Mouse (Mus musculus): ENCODE results near the gene Kri1. TPM values are rescaled to one million over a fixed set of nuclear protein-coding genes. Genes with fewer than 3 reads are reported as not detected.
A peak's percentile ranks its signal among the peaks of the same experiment; 100 is the strongest.
"Not testable (repeated sequence)": the region's sequence is repeated elsewhere in the genome, so short reads cannot be mapped to it uniquely, and the experiment has no call there.

The Kri1 gene
- polyA plus RNA-seq, 1 experiment from 2014 or later: 16.3 TPM

GRCm38 (mm10) chr9:21274336-21274735 lies 13.4 kb downstream of the Kri1 start:
- 97% methylated on average over 3 of the region's 3 CpGs for WGBS
- H3K27ac ChIP-seq (ENCODE audit: low read depth, low read length): no peak overlapping the region
- ATAC-seq (replicated peaks; ENCODE audit: low FRiP score) (no peak), DNase-seq (ENCODE audit: low spot score) (no peak)
- peaks cover 47% of the 10 kb centered on the region for H3K36me3 ChIP-seq (ENCODE audit: control insufficient read depth, insufficient read depth, low read length)
- H3K4me3 ChIP-seq (ENCODE audit: low read depth, low read length): no peak overlapping the region
- no peaks in the 10 kb centered on the region for H3K27me3 ChIP-seq (ENCODE audit: control insufficient read depth, insufficient read depth, low read length)
- H3K9ac ChIP-seq (ENCODE audit: low read length): no peak overlapping the region
- H3K9me3 ChIP-seq (ENCODE audit: control insufficient read depth, low read length): no peaks in the 10 kb centered on the region
- no peaks in the 10 kb centered on the region for H3K4me1 ChIP-seq (replicated peaks; ENCODE audit: control insufficient read depth, insufficient read depth, low read length)
- H3K4me2 ChIP-seq (ENCODE audit: low read depth, low read length, severe bottlenecking): no peak overlapping the region

- Histone ChIP-seq H3K9me3 (ENCODE audit: control insufficient read depth, low read length) (no peaks in the 10 kb centered on the region), H3K4me1 (replicated peaks; ENCODE audit: control insufficient read depth, insufficient read depth, low read length) (no peaks in the 10 kb centered on the region), H3K4me3 (ENCODE audit: low read depth, low read length) (no peak overlapping the region), H3K9ac (ENCODE audit: low read length) (no peak overlapping the region), H3K4me2 (ENCODE audit: low read depth, low read length, severe bottlenecking) (no peak overlapping the region), H3K27me3 (ENCODE audit: control insufficient read depth, insufficient read depth, low read length) (no peaks in the 10 kb centered on the region), H3K36me3 (ENCODE audit: control insufficient read depth, insufficient read depth, low read length) (peaks cover 48% of the 10 kb centered on the region), H3K27ac (ENCODE audit: low read depth, low read length) (no peak overlapping the region)
- WGBS: 85% methylated on average over 7 of the region's 7 CpGs
- no peak for ATAC-seq (replicated peaks; ENCODE audit: low FRiP score)
- DNase-seq (ENCODE audit: low spot score): no peak
Observed at GRCm38 (mm10) chr9:21273520-21274228, 14.1 kb downstream of the Kri1 start.

GRCm38 (mm10) chr9:21273094-21273493 lies 14.7 kb downstream of the Kri1 start:
- no peak for ATAC-seq (replicated peaks; ENCODE audit: low FRiP score)
- H3K36me3 ChIP-seq (ENCODE audit: control insufficient read depth, insufficient read depth, low read length): peaks cover 49% of the 10 kb centered on the region
- WGBS: 87% methylated on average over 8 of the region's 8 CpGs

GRCm38 (mm10) chr9:21272391-21272790 lies 15.4 kb downstream of the Kri1 start:
- 92% methylated on average over 9 of the region's 9 CpGs for WGBS
- Histone ChIP-seq H3K27ac (ENCODE audit: low read depth, low read length) (no peak overlapping the region), H3K36me3 (ENCODE audit: control insufficient read depth, insufficient read depth, low read length) (peaks cover 49% of the 10 kb centered on the region)

More at GRCm38 (mm10) chr9:21273094-21273493, 14.7 kb downstream of the Kri1 start:
- Histone ChIP-seq H3K4me2 (ENCODE audit: low read depth, low read length, severe bottlenecking) (no peak overlapping the region), H3K9me3 (ENCODE audit: control insufficient read depth, low read length) (no peaks in the 10 kb centered on the region), H3K27me3 (ENCODE audit: control insufficient read depth, insufficient read depth, low read length) (no peaks in the 10 kb centered on the region), H3K27ac (ENCODE audit: low read depth, low read length) (no peak overlapping the region), H3K9ac (ENCODE audit: low read length) (no peak overlapping the region), H3K4me3 (ENCODE audit: low read depth, low read length) (no peak overlapping the region), H3K4me1 (replicated peaks; ENCODE audit: control insufficient read depth, insufficient read depth, low read length) (no peaks in the 10 kb centered on the region)
- no peak for DNase-seq (ENCODE audit: low spot score)

GRCm38 (mm10) chr9:21269590-21269989 lies 18.2 kb downstream of the Kri1 start:
- not testable (repeated sequence) for H3K9ac ChIP-seq (ENCODE audit: low read length); H3K4me3 ChIP-seq (ENCODE audit: low read depth, low read length); ATAC-seq (replicated peaks; ENCODE audit: low FRiP score); H3K27ac ChIP-seq (ENCODE audit: low read depth, low read length); H3K4me1 ChIP-seq (replicated peaks; ENCODE audit: control insufficient read depth, insufficient read depth, low read length); DNase-seq (ENCODE audit: low spot score); H3K27me3 ChIP-seq (ENCODE audit: control insufficient read depth, insufficient read depth, low read length); H3K4me2 ChIP-seq (ENCODE audit: low read depth, low read length, severe bottlenecking); H3K9me3 ChIP-seq (ENCODE audit: control insufficient read depth, low read length)
- H3K36me3 ChIP-seq (ENCODE audit: control insufficient read depth, insufficient read depth, low read length): peaks cover 34% of the 10 kb centered on the region
- 92% methylated on average over 5 of the region's 5 CpGs for WGBS

More at GRCm38 (mm10) chr9:21272391-21272790, 15.4 kb downstream of the Kri1 start:
- Histone ChIP-seq H3K4me3 (ENCODE audit: low read depth, low read length) (no peak overlapping the region), H3K4me2 (ENCODE audit: low read depth, low read length, severe bottlenecking) (no peak overlapping the region), H3K27me3 (ENCODE audit: control insufficient read depth, insufficient read depth, low read length) (no peaks in the 10 kb centered on the region), H3K9me3 (ENCODE audit: control insufficient read depth, low read length) (no peaks in the 10 kb centered on the region), H3K9ac (ENCODE audit: low read length) (no peak overlapping the region), H3K4me1 (replicated peaks; ENCODE audit: control insufficient read depth, insufficient read depth, low read length) (no peaks in the 10 kb centered on the region)
- no peak for DNase-seq (ENCODE audit: low spot score)
- no peak for ATAC-seq (replicated peaks; ENCODE audit: low FRiP score)

GRCm38 (mm10) chr9:21268305-21268704 lies 19.5 kb downstream of the Kri1 start:
- H3K4me3 ChIP-seq (ENCODE audit: low read depth, low read length): no peak overlapping the region
- DNase-seq (ENCODE audit: low spot score) (no peak), ATAC-seq (replicated peaks; ENCODE audit: low FRiP score) (no peak)
- H3K4me1 ChIP-seq (replicated peaks; ENCODE audit: control insufficient read depth, insufficient read depth, low read length): peaks cover 5% of the 10 kb centered on the region; the same call in 1 of the 2 replicates
- H3K27ac ChIP-seq (ENCODE audit: low read depth, low read length): no peak overlapping the region
- H3K4me2 ChIP-seq (ENCODE audit: low read depth, low read length, severe bottlenecking): no peak overlapping the region
- no peaks in the 10 kb centered on the region for H3K9me3 ChIP-seq (ENCODE audit: control insufficient read depth, low read length)
- no peak overlapping the region for H3K9ac ChIP-seq (ENCODE audit: low read length)
- 95% methylated on average over 16 of the region's 16 CpGs for WGBS
- peaks cover 24% of the 10 kb centered on the region; the same call in 1 of the 2 replicates for H3K36me3 ChIP-seq (ENCODE audit: control insufficient read depth, insufficient read depth, low read length)
- no peaks in the 10 kb centered on the region for H3K27me3 ChIP-seq (ENCODE audit: control insufficient read depth, insufficient read depth, low read length)

- Histone ChIP-seq H3K27ac (ENCODE audit: low read depth, low read length) (no peak overlapping the region), H3K4me1 (replicated peaks; ENCODE audit: control insufficient read depth, insufficient read depth, low read length) (peaks cover 5% of the 10 kb centered on the region; the same call in 1 of the 2 replicates), H3K36me3 (ENCODE audit: control insufficient read depth, insufficient read depth, low read length) (peaks cover 16% of the 10 kb centered on the region; the same call in 1 of the 2 replicates), H3K4me3 (ENCODE audit: low read depth, low read length) (no peak overlapping the region), H3K4me2 (ENCODE audit: low read depth, low read length, severe bottlenecking) (no peak overlapping the region), H3K27me3 (ENCODE audit: control insufficient read depth, insufficient read depth, low read length) (no peaks in the 10 kb centered on the region), H3K9me3 (ENCODE audit: control insufficient read depth, low read length) (no peaks in the 10 kb centered on the region), H3K9ac (ENCODE audit: low read length) (no peak overlapping the region)
- ATAC-seq (replicated peaks; ENCODE audit: low FRiP score) (no peak), DNase-seq (ENCODE audit: low spot score) (no peak)
- WGBS: 93% methylated on average over 5 of the region's 5 CpGs
Observed at GRCm38 (mm10) chr9:21266889-21267288, 20.9 kb downstream of the Kri1 start.

GRCm38 (mm10) chr9:21265611-21266010 lies 22.2 kb downstream of the Kri1 start:
- peaks cover 5% of the 10 kb centered on the region; the same call in 1 of the 2 replicates for H3K4me1 ChIP-seq (replicated peaks; ENCODE audit: control insufficient read depth, insufficient read depth, low read length)
- H3K27ac ChIP-seq (ENCODE audit: low read depth, low read length): no peak overlapping the region; the same call in 1 of the 2 replicates
- peak overlapping the region; percentile 95 for H3K4me3 ChIP-seq (ENCODE audit: low read depth, low read length)
- H3K27me3 ChIP-seq (ENCODE audit: control insufficient read depth, insufficient read depth, low read length): no peaks in the 10 kb centered on the region
- peak overlapping the region; percentile 89 for H3K9ac ChIP-seq (ENCODE audit: low read length)
- H3K9me3 ChIP-seq (ENCODE audit: control insufficient read depth, low read length): no peaks in the 10 kb centered on the region
- ATAC-seq (replicated peaks; ENCODE audit: low FRiP score) (peak; percentile 28; the same call in 1 of the 2 replicates), DNase-seq (ENCODE audit: low spot score) (no peak)
- 3% methylated on average over 11 of the region's 11 CpGs for WGBS
- H3K36me3 ChIP-seq (ENCODE audit: control insufficient read depth, insufficient read depth, low read length): peaks cover 7% of the 10 kb centered on the region; the same call in 1 of the 2 replicates
- peak overlapping the region; percentile 88 for H3K4me2 ChIP-seq (ENCODE audit: low read depth, low read length, severe bottlenecking)

All from forebrain, embryonic 11.5 days (tissue).